Mouse (Mus musculus): ENCODE measurements around the gene Ankrd10. TPM values are rescaled to one million over a fixed set of nuclear protein-coding genes. Genes with fewer than 3 reads are reported as not detected.

The Ankrd10 gene
- 31.3 TPM for polyA plus RNA-seq (2014; fragmentation: Illumina TruSeq; extraction: RNeasy Lipid Tissue Mini Kit (QIAGEN cat#74804); ENCODE audit: low read depth, low replicate concordance)

DNA sequence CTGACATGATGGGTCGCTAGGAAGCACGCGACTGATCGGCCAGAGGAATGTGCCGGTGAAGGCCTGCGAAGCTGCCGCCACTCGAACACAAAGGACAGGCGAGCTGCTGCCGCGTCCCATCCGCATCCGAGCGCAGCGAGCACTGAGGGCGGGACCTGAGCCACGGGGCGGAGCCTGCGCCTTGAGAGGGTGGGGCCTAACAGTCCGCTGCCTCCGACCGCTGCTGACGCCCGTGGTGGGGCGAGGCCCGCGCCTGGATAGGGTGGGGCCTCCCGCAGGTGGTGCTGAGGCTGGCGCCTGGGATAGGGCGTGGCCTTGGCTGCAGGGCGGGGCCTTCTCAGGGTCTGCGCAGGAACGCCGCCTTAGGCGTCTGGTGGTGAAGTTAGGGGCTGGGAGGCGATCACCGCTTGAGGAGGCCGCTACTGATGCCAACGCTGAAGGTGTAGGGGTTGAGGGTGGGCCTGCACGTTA, at the start of gene Ankrd10:
Gene Ankrd10 (minus strand): TSS at position 147 of the 471 bp plus-strand sequence.

Other genes with a start within 250 kb of the Ankrd10 start
- 1.6 TPM for gene Rab20, start 157.0 kb downstream of the Ankrd10 start, polyA plus RNA-seq (2014; fragmentation: Illumina TruSeq; extraction: RNeasy Lipid Tissue Mini Kit (QIAGEN cat#74804); ENCODE audit: low read depth, low replicate concordance)
- 8.4 TPM for gene Naxd, start 138.3 kb downstream of the Ankrd10 start, polyA plus RNA-seq (2014; fragmentation: Illumina TruSeq; extraction: RNeasy Lipid Tissue Mini Kit (QIAGEN cat#74804); ENCODE audit: low read depth, low replicate concordance)
- 3.9 TPM for gene Cars2, start 85.0 kb downstream of the Ankrd10 start, polyA plus RNA-seq (2014; fragmentation: Illumina TruSeq; extraction: RNeasy Lipid Tissue Mini Kit (QIAGEN cat#74804); ENCODE audit: low read depth, low replicate concordance)
- gene Ing1, start 80.2 kb downstream of the Ankrd10 start, polyA plus RNA-seq (2014; fragmentation: Illumina TruSeq; extraction: RNeasy Lipid Tissue Mini Kit (QIAGEN cat#74804); ENCODE audit: low read depth, low replicate concordance), result 32.9 TPM
- gene 1700016D06Rik, start 65.3 kb upstream of the Ankrd10 start, polyA plus RNA-seq (2014; fragmentation: Illumina TruSeq; extraction: RNeasy Lipid Tissue Mini Kit (QIAGEN cat#74804); ENCODE audit: low read depth, low replicate concordance), result 170 TPM
- 13.7 TPM for gene Arhgef7, start 92.0 kb upstream of the Ankrd10 start, polyA plus RNA-seq (2014; fragmentation: Illumina TruSeq; extraction: RNeasy Lipid Tissue Mini Kit (QIAGEN cat#74804); ENCODE audit: low read depth, low replicate concordance)
- gene Tex29, start 204.7 kb upstream of the Ankrd10 start, polyA plus RNA-seq (2014; fragmentation: Illumina TruSeq; extraction: RNeasy Lipid Tissue Mini Kit (QIAGEN cat#74804); ENCODE audit: low read depth, low replicate concordance), result 564 TPM